15 mouse cellular contexts compared by ENCODE assay signal in the genomic region with DNA sequence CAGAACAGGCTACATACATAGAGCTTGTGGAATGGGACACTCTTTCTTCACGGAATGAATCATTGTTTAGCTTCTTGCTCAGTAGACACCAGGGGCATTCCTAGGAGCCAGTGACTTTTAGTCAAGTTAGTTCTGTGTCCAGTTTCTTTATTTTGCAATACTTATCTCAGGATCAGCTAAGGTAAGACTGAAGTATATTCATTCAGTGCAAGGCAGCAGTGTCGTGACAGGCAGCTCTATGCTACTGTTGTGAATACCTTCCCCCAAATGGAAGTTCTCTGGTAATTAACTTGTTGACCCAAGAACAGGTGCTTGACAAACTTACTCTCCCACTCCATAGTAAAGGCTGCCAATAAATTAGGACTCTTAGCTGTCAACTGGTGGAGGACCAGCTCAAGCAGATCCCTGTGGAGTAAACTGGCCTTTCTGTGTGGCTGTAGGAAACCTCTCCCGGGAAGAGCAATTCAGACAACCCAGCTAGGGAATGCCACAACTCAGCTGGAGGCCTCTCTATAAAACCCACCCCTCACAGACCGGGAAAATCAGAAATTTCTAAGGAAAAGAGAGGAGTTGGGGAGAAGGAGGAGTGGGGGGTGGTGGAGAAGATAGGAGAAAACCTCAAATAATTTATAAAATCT.
A peak's percentile ranks its signal among the peaks of the same experiment; 100 is the strongest.
DNase-seq lines count a peak whose midpoint lies in the region; ATAC-seq and TF ChIP-seq lines count a peak whose summit lies in the region.
"Had no signal": no experiment of that assay in that cellular context is flagged by ENCODE, and none has a peak within 500 bp of the region (broad histone marks: within the 10 kb centered on the region; RNA-seq: fewer than 3 reads in every experiment).

No protein-coding gene starts in this region.

- H3K9ac ChIP-seq in kidney, postnatal 0 days (ENCODE audit: low read depth, low read length) = no peak overlapping the region

- no peak overlapping the region for H3K4me3 ChIP-seq in gastrocnemius, adult 2 months
- H3K4me3 ChIP-seq in kidney, postnatal 0 days (replicated peaks; ENCODE audit: low read depth, low read length) = no peak overlapping the region
- H3K4me3 ChIP-seq in myocyte = no peak overlapping the region
- H3K4me3 ChIP-seq: erythroblast, embryonic 14.5 days; left cerebral cortex, adult 2 months had no signal

- peak overlapping the region; percentile 1; the same call in 1 of the 2 replicates for H3K27ac ChIP-seq in gastrocnemius, adult 2 months
- no peak overlapping the region for H3K27ac ChIP-seq in kidney, postnatal 0 days
- H3K27ac ChIP-seq: left cerebral cortex, adult 2 months had no signal

- POLR2A ChIA-PET in Patski (lab: Charles Lee) = interaction anchor here (0.6 kb wide), 1 partner anchor 165 kb away, joined by 3 read pairs; no protein-coding TSS in a partner anchor

- intact Hi-C loops in gastrocnemius, adult 2 months (cut with DNase I) = no loop called here

- no peak for DNase-seq in gastrocnemius, adult 2 months
- no peak for DNase-seq in gastrocnemius, adult 8-10 months (ENCODE audit: low spot score in 2 of 2)
- peak; percentile 70 for DNase-seq in kidney, postnatal 0 days (ENCODE audit: low spot score)
- DNase-seq in kidney, adult 18-20 months = no peak
- DNase-seq in Patski (ENCODE audit: low read depth, low spot score) = peak; percentile 56
- DNase-seq in spleen, postnatal 10 days (ENCODE audit: low spot score in 2 of 2) = no peak
- DNase-seq in layer of hippocampus, adult 18-20 months (ENCODE audit: low spot score in 2 of 2) = no peak
- DNase-seq: cerebellum, adult 9-11 months; embryo, embryonic 11 days; gastrocnemius, postnatal 36 days; right cerebral cortex, postnatal 14 days; thymus, postnatal 25 days had no signal

- no peak for TF ChIP-seq POLR2A in myocyte (IDR thresholded peaks at IDR 0.05; ENCODE audit: insufficient read length, low read depth)

- H3K4me2 ChIP-seq in kidney, postnatal 0 days (ENCODE audit: low read length) = no peak overlapping the region
- H3K4me2 ChIP-seq in myocyte (ENCODE audit: low read depth) = peak overlapping the region; percentile 47

- TF ChIP-seq CTCF in gastrocnemius, adult 2 months (IDR thresholded peaks at IDR 0.05) = no peak
- no peak for TF ChIP-seq CTCF in kidney, postnatal 0 days (IDR thresholded peaks at IDR 0.05; ENCODE audit: low read depth)
- TF ChIP-seq CTCF in Patski (IDR thresholded peaks at IDR 0.05) = no peak

- ATAC-seq in kidney, postnatal 0 days (replicated peaks; ENCODE audit: low FRiP score, low read depth) = no peak
- peak; percentile 69 for ATAC-seq in Patski

- CTCF ChIA-PET in Patski (lab: Charles Lee) = interaction anchor here (1.2 to 3.5 kb wide), 7 partner anchors 13 to 161 kb away, joined by 3 to 32 read pairs (median 6); no protein-coding TSS in a partner anchor

- peaks cover 30% of the 10 kb centered on the region for H3K4me1 ChIP-seq in kidney, postnatal 0 days (replicated peaks; ENCODE audit: insufficient read depth, low read length)

- in situ Hi-C loops in Patski (cut with MboI; ENCODE audit: low pct_unique_long_range_greater_than_20kb) = loop anchor here (5.0 kb wide), 1 partner anchor 79 kb away; no protein-coding TSS in a partner anchor

- H3K36me3 ChIP-seq in kidney, postnatal 0 days (ENCODE audit: insufficient read depth, low read length) = no peaks in the 10 kb centered on the region
- no peaks in the 10 kb centered on the region for H3K36me3 ChIP-seq in myocyte (ENCODE audit: control insufficient read depth, insufficient read depth)

- no peaks in the 10 kb centered on the region for H3K27me3 ChIP-seq in kidney, postnatal 0 days (ENCODE audit: insufficient read depth, low read length)
- H3K27me3 ChIP-seq in Patski (no peaks in the 10 kb centered on the region), myocyte (ENCODE audit: control insufficient read depth, insufficient read depth, insufficient read length) (no peaks in the 10 kb centered on the region)

- no peak overlapping the region for H3ac ChIP-seq in myocyte (ENCODE audit: control insufficient read depth, insufficient read length)

- no peaks in the 10 kb centered on the region for H3K79me2 ChIP-seq in myocyte (ENCODE audit: control insufficient read depth, insufficient read depth)

- 21% methylated on average over 4 of the region's 4 CpGs for whole genome bisulfite sequencing in kidney, postnatal 0 days

- no peaks in the 10 kb centered on the region for H3K9me3 ChIP-seq in kidney, postnatal 0 days (replicated peaks; ENCODE audit: low read length)

TF ChIP-seq in myocyte, 11 proteins besides CTCF, POLR2A, EP300 and RAD21:
- TF ChIP-seq MYOD1 (IDR thresholded peaks at IDR 0.05; ENCODE audit: control insufficient read depth in 1 of 3, insufficient read length in 2 of 3, low read depth in 2 of 3) (peak; percentile 11 to 57 (median 24)), MYOG (IDR thresholded peaks at IDR 0.05; ENCODE audit: control insufficient read depth in 1 of 3, insufficient read depth in 1 of 3, insufficient read length in 2 of 3, low read depth in 2 of 3) (no peak)

Comparison
In these comparisons a context has a peak if more than half of its experiments do, and no peak if none do; other contexts are left out.
1. DNase-seq: peak in kidney, postnatal 0 days (single experiment) and Patski (single experiment); none in gastrocnemius, adult 2 months (single experiment), gastrocnemius, adult 8-10 months (0 of 2), kidney, adult 18-20 months (single experiment), spleen, postnatal 10 days (0 of 2) and layer of hippocampus, adult 18-20 months (0 of 2).